Mouse (Mus musculus) small intestine, adult 2 months (tissue): Measurements from ENCODE around the gene S100a11. TPM values are rescaled to one million over a fixed set of nuclear protein-coding genes. Genes with fewer than 3 reads are reported as not detected.
"Not testable (repeated sequence)": the region's sequence is repeated elsewhere in the genome, so short reads cannot be mapped to it uniquely, and the experiment has no call there.

Experiments
- H3K27ac ChIP-seq: fragments of 200-500 bp; 2 replicates; pipeline ENCODE4 v1.5.1; 2012; ENCODE audit warnings: low read depth, low read length, control low read depth, inconsistent platforms; ENCODE audit not compliant: insufficient read depth
- H3K27me3 ChIP-seq: fragments of 200-500 bp; 2 replicates; pipeline ENCODE4 v1.6.1; 2012; ENCODE audit warnings: mild to moderate bottlenecking, moderate library complexity, low read length, inconsistent platforms; ENCODE audit not compliant: control insufficient read depth, insufficient read depth
- H3K36me3 ChIP-seq: fragments of 200-500 bp; 2 replicates; pipeline ENCODE4 v1.6.1; 2012; ENCODE audit warnings: mild to moderate bottlenecking, low read length, control low read depth, inconsistent platforms; ENCODE audit not compliant: control insufficient read depth, insufficient read depth
- H3K4me1 ChIP-seq: fragments of 200-500 bp; 2 replicates; pipeline ENCODE4 v1.6.1; 2012; ENCODE audit warnings: low read length, inconsistent platforms, mixed read lengths; ENCODE audit not compliant: control insufficient read depth, insufficient read depth, insufficient read length
- H3K4me3 ChIP-seq: fragments of 200-500 bp; 2 replicates; pipeline ENCODE4 v1.5.1; 2012; ENCODE audit warnings: low read depth, mild to moderate bottlenecking, control low read depth, inconsistent platforms, low read length, moderate library complexity
- CTCF ChIP-seq: fragments of 200-500 bp; IDR thresholded peaks from 2 replicates; pipeline ENCODE4 v1.5.1; 2012; ENCODE audit warnings: low read depth, mild to moderate bottlenecking, control low read depth, inconsistent platforms, low read length, moderate library complexity, mixed read lengths; ENCODE audit not compliant: insufficient replicate concordance, insufficient read length; ENCODE audit errors: extremely low read depth
- POLR2A ChIP-seq: fragments of 200-500 bp; IDR thresholded peaks from 2 replicates; pipeline ENCODE4 v1.6.1; 2012; ENCODE audit warnings: low read depth, mild to moderate bottlenecking, control low read depth, inconsistent platforms, low read length, moderate library complexity
- WGBS: fragments of 180-500 bp; shearing (Covaris S2); methylation state at CpG from one replicate; pipeline ENCODE4 v1.1.7; 2018; 5-methylcytosine and 5-hydroxymethylcytosine counted together
- polyA plus RNA-seq: library from polyadenylated mRNA; depleted of rRNA; stranded (reverse); fragments of >200 nt; gene quantifications from 2 replicates; pipeline ENCODE4 v1.2.3, GENCODE M21; 2012; rRNA removed

Gene S100a11
- polyA plus RNA-seq, result 49.0 and 81.5 TPM in 2 replicates

GRCm38 (mm10) chr3:93520330-93521193, at the start of gene S100a11:
Gene S100a11, plus strand, starts transcription at chr3:93520488.
- H3K4me3 ChIP-seq, result peak within 1 kb of the TSS; percentile 88
- H3K36me3 ChIP-seq, result peaks cover 8% of the 10 kb centered on the region
- TF ChIP-seq CTCF, result peak; percentile 13; the same call in 1 of the 2 replicates
- peak; percentile 82; the same call in 1 of the 2 replicates for TF ChIP-seq POLR2A
- no peaks in the 10 kb centered on the region for H3K27me3 ChIP-seq
- H3K4me1 ChIP-seq, result no peaks in the 10 kb centered on the region; the same call in 1 of the 2 replicates
- peak within 1 kb of the TSS; percentile 51 for H3K27ac ChIP-seq
- WGBS, result under 1% methylated on average over 38 of the region's 38 CpGs

- Histone ChIP-seq H3K27ac (no peak overlapping the region), H3K4me1 (no peaks in the 10 kb centered on the region), H3K27me3 (no peaks in the 10 kb centered on the region; the same call in 1 of the 2 replicates), H3K36me3 (no peaks in the 10 kb centered on the region), H3K4me3 (no peak overlapping the region)
- TF ChIP-seq POLR2A (no peak), CTCF (no peak)
- WGBS, result 97% methylated on average over 1 of the region's 1 CpGs
Measured at GRCm38 (mm10) chr3:93480053-93480452, 40.2 kb upstream of the S100a11 start.

- 66% methylated on average over 2 of the region's 2 CpGs for WGBS
- no peak overlapping the region for H3K27ac ChIP-seq
- H3K27me3 ChIP-seq, result no peaks in the 10 kb centered on the region; the same call in 1 of the 2 replicates
- H3K36me3 ChIP-seq, result no peaks in the 10 kb centered on the region
- no peak for TF ChIP-seq CTCF
- no peak for TF ChIP-seq POLR2A
- H3K4me1 ChIP-seq, result no peaks in the 10 kb centered on the region
- no peak overlapping the region for H3K4me3 ChIP-seq
Measured at GRCm38 (mm10) chr3:93481982-93482616, 38.2 kb upstream of the S100a11 start.

GRCm38 (mm10) chr3:93485611-93486010, 34.7 kb upstream of the S100a11 start:
- Histone ChIP-seq H3K4me3 (no peak overlapping the region), H3K27me3 (no peaks in the 10 kb centered on the region), H3K27ac (no peak overlapping the region), H3K36me3 (no peaks in the 10 kb centered on the region), H3K4me1 (no peaks in the 10 kb centered on the region)
- TF ChIP-seq CTCF (no peak), POLR2A (no peak)
- WGBS, result 88% methylated on average over 3 of the region's 3 CpGs

GRCm38 (mm10) chr3:93488541-93488940, 31.7 kb upstream of the S100a11 start:
- no peak overlapping the region for H3K27ac ChIP-seq
- H3K36me3 ChIP-seq, result no peaks in the 10 kb centered on the region
- H3K4me3 ChIP-seq, result no peak overlapping the region
- no peaks in the 10 kb centered on the region for H3K4me1 ChIP-seq
- TF ChIP-seq CTCF (no peak), POLR2A (no peak)
- H3K27me3 ChIP-seq, result no peaks in the 10 kb centered on the region
- WGBS, result 82% methylated on average over 2 of the region's 2 CpGs

GRCm38 (mm10) chr3:93492176-93492575, 28.1 kb upstream of the S100a11 start:
- H3K27ac ChIP-seq, result no peak overlapping the region
- TF ChIP-seq POLR2A (no peak), CTCF (no peak)
- H3K27me3 ChIP-seq, result no peaks in the 10 kb centered on the region
- H3K36me3 ChIP-seq, result no peaks in the 10 kb centered on the region
- no peaks in the 10 kb centered on the region for H3K4me1 ChIP-seq
- no peak overlapping the region for H3K4me3 ChIP-seq
- WGBS, result 77% methylated on average over 3 of the region's 3 CpGs

- Histone ChIP-seq H3K27me3 (no peaks in the 10 kb centered on the region), H3K4me3 (no peak overlapping the region), H3K36me3 (no peaks in the 10 kb centered on the region), H3K27ac (no peak overlapping the region), H3K4me1 (no peaks in the 10 kb centered on the region)
- no peak for TF ChIP-seq POLR2A
- TF ChIP-seq CTCF, result peak; percentile 36; the same call in 1 of the 2 replicates
- WGBS, result under 1% methylated on average over 4 of the region's 4 CpGs
Measured at GRCm38 (mm10) chr3:93493992-93494391, 26.3 kb upstream of the S100a11 start.

GRCm38 (mm10) chr3:93494774-93495173, 25.5 kb upstream of the S100a11 start:
- H3K4me3 ChIP-seq, H3K36me3 ChIP-seq, H3K27me3 ChIP-seq, H3K4me1 ChIP-seq, H3K27ac ChIP-seq: not testable (repeated sequence)
- 37% methylated on average over 5 of the region's 5 CpGs for WGBS
